Mouse (Mus musculus) ES-CJ7 (cell line): ENCODE measurements at regions not wholly inside any gene's neighbourhood (a gene's known extent, or its start where the extent isn't known, plus 50 kb on each side); places are given as distances from the start of the nearest gene placed in this dataset.

ENCODE experiments used
- DNase-seq: peaks from one replicate; pipeline ENCODE4 v3.0.0; 2011; ENCODE audit warnings: low read depth, low spot score

DNA sequence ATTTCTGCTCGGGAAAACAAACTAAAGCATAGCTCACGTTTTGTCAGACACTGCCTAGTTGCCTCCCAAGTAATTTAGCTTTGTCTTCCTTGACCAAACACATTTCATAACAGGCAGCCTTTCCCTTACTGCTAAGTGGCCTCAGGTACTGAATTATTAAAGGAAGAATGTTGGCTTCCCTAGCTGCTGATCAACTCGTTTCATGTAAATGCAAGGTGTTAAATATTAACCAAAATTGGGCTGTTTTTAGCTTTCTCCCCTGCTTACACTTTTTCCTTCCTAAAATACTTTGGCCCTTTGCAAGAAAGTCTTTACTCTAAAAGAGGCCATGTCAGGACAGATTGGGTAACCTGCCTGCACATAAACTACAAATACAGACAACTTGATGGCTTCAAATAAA lies 265.4 kb downstream of the Pmp22 start:
- no peak for DNase-seq

DNA sequence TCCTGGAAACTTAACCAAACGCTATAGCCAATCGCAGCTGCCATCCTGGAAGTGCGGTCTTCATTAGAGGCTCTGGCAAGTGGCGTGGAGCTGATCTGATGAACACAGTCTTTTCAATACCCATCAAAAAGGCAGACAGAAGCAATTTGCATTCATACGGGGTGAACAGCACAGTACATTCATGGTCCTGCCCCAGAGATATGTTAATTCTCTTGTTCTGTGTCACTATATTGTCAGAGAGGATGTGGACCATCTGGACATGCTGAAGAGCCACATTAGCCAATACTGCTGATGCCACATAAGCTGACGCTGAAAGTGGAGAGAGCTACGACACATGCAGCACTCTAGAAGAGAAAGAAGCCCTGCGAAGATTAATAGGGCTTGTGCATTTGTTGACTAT lies 267.6 kb downstream of the Pmp22 start:
- DNase-seq: no peak

GRCm38 (mm10) chr11:63402741-63403140 lies 274.0 kb downstream of the Pmp22 start:
- DNase-seq: no peak

GRCm38 (mm10) chr11:63404719-63405118 lies 275.9 kb downstream of the Pmp22 start:
- DNase-seq: peak; percentile 60

- DNase-seq: no peak
Measured at GRCm38 (mm10) chr11:63409431-63409830, 280.6 kb downstream of the Pmp22 start.

DNA sequence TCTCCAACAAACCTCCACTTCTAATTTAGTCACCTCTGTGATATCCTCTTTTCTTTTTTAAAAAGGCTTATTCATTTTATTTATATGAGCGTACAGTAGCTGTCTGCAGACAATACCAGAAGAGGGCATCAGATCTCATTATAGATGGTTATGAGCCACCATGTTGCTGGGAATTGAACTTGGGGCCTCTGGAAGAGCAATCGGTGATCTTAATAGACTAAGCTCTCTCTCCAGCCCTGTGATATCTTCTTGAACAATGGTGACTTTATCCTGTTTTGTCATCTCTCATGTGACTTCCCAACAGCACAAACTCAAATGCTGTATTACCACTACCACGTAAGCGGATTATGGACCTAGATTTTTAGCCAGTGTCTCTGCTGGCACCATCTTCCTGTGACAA lies 282.1 kb downstream of the Pmp22 start:
- DNase-seq: no peak

DNA sequence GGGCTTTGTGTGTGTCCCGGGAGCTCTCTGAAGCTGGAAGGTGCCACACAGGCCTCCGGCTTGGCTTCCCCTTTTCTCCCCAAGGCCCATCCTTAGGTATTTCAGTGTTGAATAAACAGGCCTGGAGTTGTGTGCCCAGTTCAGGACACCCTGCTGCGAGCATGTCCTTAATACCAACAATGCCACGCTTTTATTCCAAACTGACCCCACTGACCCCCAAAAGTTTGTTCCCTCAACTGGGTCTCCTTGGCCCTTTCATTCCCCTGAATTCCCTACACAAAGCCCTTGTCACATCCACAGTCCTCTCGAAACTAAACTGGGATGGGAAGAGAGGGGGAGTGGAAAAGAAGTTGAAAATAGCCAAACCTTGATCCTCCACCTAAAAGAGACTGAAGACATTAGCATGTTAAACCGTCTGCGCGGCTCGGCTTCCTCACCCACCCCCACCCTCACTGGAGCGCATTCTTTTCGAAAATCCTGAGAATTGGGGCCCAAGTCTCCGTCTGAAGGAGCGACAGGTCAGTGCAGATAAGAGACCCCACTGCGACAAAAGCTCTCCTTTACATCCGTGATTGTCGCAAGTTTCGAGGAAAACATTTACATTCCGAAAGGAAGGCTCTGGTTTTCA lies 283.7 kb downstream of the Pmp22 start:
- peak; percentile 58 for DNase-seq

DNA sequence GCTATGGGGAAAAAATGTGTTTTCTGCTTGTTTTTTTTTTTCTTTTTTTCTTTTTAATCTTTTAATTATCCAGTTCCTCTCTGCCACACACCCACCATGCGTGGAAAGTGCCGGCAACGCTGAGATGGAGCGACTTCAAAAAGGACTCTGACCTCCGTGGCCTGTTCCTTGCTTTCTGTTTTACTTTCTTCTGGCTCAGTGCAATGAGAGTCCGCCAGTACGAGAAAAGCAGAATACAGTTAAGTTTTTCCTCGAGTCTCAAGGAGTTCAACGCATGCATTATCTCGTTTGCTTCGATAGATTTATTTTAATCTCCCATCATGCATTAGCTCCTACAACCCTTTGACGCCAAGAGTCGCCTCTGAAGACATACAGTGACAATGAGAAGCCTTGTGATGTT lies 284.3 kb downstream of the Pmp22 start:
- DNase-seq: no peak

DNA sequence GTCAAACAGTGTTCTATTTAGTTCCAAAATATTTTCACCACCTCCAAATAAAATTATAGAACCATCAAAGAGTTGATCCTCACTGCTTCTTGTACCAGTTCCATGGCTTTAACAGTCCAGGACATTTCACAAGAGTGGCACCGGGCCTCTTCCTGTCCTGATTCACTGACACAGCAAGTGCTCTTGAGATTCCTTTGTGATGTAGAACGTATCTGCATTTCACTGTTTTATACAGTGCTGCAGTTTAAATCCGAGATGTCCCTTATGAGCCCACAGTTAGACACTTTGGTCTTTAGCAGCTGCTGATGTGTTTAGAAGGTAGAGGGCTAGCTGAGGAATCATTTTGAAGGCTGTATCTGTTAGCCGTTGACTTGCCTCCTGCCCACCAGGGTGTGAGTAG lies 284.8 kb downstream of the Pmp22 start:
- DNase-seq: peak; percentile 66

- DNase-seq: no peak
Measured at GRCm38 (mm10) chr11:63418042-63418776, 289.4 kb downstream of the Pmp22 start.

GRCm38 (mm10) chr11:63420341-63420740 lies 291.6 kb downstream of the Pmp22 start:
- no peak for DNase-seq

DNA sequence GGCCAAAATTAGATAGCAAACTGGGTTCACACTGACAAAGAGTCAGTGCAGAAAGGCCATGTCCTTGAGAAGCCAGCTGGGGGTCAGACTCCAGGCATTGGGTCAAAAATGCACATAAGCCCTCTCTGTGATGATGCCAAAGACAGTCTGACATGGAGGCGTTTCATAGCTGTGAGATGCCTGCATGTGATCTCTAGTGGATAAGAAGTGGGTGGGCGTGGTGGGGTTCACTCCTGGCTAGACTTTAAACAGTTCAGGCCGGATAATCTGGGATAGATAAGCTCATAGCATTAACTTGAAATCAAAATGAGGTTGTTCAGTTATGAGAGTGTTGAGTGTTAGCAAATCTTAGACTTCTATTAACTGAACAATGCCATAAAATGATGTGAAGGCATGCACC lies 293.3 kb downstream of the Pmp22 start:
- no peak for DNase-seq

DNA sequence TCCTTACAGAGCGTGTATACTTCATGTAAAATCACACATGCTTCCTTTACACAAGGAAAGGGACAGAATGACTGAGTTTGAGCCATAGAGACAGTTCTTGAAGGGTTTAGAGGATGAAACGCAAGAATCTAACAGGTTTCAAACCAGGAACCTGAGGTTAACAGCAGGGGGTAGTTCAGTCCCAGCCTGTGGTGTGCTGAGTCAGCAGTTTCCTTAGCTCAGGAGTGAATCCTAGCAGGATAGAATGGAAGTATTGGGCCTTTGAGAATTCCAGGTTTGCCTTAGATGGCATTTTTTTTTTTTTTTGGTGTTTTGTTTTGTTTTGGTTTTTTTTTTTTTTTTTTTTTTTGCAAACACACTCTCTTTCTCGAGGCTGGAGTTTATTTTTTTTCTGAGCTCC lies 295.5 kb downstream of the Pmp22 start:
- DNase-seq: peak; percentile 78

- no peak for DNase-seq
Measured at GRCm38 (mm10) chr11:63425741-63426140, 297.0 kb downstream of the Pmp22 start.

- no peak for DNase-seq
Measured at GRCm38 (mm10) chr11:63453786-63454185, 325.0 kb downstream of the Pmp22 start.

DNA sequence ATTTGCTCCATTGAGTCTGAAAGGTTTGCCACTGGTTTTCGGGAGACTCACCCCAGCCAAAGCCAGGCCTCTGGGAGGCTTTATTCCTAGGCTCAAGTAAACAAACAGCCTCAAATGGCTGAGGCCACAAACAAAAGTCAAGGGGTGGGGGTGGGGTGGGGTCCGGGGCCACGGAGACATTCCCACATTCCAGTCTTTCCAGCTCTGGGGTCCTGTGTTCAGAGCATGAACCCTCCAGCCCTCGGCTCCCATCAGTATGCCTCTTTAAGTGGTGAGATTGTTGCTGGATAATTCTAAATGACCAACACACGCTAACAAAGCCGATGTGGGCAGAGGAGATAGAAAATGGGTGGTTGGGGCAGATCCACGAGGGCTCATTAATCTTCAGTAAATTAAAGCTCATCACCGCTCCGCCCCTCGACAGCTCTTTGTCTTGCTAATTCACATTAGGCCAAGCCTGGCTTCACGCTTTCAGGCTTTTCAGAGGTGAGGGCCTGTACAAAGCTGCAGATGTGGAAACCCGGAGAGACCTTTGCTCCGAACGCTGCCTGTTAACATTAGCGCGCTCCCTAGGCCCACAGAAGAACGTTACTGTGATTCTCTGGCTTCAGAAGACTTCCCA lies 326.2 kb downstream of the Pmp22 start:
- peak; percentile 87 for DNase-seq

DNA sequence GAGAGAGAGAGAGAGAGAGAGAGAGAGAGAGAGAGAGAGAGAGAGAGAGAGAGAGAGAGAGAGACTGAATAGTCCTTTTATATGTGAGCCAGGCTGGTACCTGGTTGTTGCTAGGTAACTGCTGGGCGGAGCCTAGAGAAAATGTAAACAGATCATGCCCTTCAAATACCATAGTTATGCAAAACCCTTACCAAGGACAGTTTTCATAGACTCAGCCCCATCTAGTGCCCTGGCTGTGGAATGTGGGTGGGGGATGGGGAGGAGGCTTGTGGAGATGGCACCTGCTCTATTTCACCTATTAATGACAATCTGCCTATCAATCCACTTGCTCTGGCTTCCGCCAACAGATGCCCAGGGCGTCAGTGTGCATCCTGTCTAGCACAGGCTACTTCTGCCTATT lies 327.6 kb downstream of the Pmp22 start:
- peak; percentile 91 for DNase-seq

- no peak for DNase-seq
Measured at GRCm38 (mm10) chr11:63457250-63457649, 328.5 kb downstream of the Pmp22 start.

DNA sequence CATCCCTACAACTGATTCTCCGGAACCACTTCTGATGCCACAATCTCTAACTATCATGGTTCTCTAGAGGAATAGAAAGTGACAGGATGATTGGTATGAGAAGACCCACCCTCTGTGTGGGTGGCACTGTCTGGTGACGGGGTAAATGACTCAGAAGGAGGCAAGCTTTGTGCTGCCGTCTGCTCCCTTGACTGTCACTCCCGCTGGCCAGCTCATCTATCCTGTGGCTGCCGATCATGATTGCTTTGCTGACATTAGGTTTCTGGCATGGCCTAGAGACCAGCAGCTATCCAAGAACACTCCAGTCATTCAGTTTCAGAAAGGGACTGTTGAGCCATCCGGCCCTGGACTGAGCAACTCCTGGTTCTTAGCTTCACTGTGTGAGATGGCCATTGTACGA lies 331.4 kb downstream of the Pmp22 start:
- DNase-seq: no peak

DNA sequence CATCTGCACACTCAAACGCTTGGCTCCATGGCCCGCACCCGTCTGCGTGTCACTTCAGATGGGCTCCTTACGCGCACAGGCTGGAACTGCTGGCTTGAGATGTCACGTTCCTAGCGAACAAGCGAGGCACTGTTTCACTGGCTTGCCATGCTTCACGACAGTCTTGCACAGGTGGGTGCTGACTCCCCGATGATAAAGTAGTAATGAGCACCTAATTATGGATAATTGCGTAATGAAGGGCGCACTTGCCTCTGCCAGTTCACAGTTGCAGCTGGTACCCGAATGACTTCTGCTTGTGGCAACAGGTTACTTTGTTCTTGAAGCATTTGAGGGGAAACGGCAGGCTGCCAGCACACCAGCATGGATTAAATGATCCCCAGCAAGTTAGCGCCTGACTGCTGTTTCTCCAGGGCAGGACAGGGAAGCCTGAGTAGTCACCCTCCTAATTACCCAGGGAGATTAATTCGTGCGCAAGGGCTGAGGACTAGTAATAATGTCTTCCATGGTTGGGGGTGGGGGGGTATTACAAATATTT lies 335.1 kb downstream of the Pmp22 start:
- no peak for DNase-seq

DNA sequence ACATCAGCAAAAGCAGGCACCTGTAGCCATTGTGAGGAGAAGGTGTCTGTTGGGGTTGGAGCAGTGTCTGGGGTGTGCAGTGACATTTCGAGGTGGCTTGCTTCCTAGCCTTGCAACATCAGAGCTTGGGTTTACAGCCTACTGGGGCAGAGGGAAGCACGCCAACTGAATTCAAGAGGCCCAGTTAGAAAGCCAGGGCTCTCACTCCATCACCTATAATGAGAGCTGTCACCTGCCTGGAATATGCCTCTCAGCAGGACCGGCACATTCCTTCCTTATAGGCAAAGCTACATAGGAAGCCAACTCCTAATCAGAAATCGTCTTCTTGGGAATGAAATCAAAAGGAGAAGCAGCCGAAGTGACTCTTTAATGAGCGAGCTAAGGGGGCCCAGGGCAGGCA lies 337.2 kb downstream of the Pmp22 start:
- DNase-seq: no peak

DNA sequence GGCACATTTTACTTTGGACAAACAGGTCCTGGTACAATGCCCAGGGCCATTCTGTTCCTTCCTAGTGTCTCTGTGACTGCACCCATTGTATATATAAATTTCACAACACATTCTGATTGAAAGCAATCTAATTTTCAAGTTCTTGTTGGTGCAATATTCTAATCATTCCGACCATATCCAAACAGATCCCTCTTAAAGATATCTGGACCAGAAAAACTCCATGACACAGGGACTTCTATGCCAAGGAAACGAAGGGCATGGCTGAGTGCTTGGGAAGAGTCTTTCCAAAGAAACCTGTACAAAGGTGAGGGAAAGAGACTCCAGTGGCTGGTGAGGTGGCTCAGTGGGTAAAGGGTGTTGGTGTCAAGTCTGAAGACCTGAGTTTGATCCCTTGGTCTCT lies 337.8 kb downstream of the Pmp22 start:
- DNase-seq: no peak

DNA sequence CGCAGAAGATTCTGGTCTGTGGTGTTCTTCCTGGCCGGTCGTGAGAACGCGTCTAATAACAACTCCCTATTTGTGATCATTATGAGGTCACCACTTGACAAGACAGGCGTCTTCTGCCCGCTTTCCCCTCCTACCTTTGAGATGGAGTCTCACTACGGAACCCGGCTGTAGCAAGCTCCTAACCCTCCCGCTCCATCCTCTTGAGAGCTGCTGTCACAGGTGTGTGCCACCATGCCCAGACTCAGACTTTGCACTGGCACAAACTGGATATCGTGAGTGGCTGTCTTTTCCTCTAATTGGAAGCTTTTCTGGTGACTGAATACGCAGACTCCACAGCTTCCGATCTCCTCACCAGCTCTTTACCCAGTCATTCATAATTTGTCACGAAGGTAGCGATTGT lies 346.0 kb downstream of the Pmp22 start:
- no peak for DNase-seq
